Mouse (Mus musculus) spleen, adult 2 months (tissue): Measurements from ENCODE around the gene Cacna1a.

Experiments used
- CTCF ChIP-seq: fragments of 200-500 bp; IDR thresholded peaks from 2 replicates; pipeline ENCODE4 v1.5.1; 2011; ENCODE audit warnings: mild to moderate bottlenecking, inconsistent platforms; ENCODE audit not compliant: insufficient read depth, insufficient read length, insufficient replicate concordance; ENCODE audit errors: extremely low read depth
- POLR2A ChIP-seq: fragments of 200-500 bp; IDR thresholded peaks from 2 replicates; pipeline ENCODE4 v1.6.1; 2011; ENCODE audit warnings: low read depth, low read length, inconsistent platforms

GRCm38 (mm10) chr8:84630145-84630544 lies 241.9 kb downstream of the Cacna1a start:
- TF ChIP-seq POLR2A = no peak
- no peak for TF ChIP-seq CTCF
